Mouse (Mus musculus) liver, embryonic 12.5 days (tissue): Measurements from ENCODE around the gene Rbbp8nl. TPM values are rescaled to one million over a fixed set of nuclear protein-coding genes. Genes with fewer than 3 reads are reported as not detected.

ENCODE experiments used
- ATAC-seq: fragments of 200-750 bp; cut with Nextera tagmentation; 2 replicates; pipeline ENCODE4 v1.8.0; 2017; ENCODE audit warnings: moderate number of reproducible peaks, mild to moderate bottlenecking, moderate library complexity
- H3K27ac ChIP-seq: fragments of 300-500 bp; sonication (generic); 2 replicates; pipeline ENCODE4 v1.5.1; 2016; ENCODE audit warnings: mild to moderate bottlenecking
- H3K27me3 ChIP-seq: fragments of 300-500 bp; sonication (generic); replicated peaks from 2 replicates; pipeline ENCODE4 v1.6.1; 2016; ENCODE audit warnings: mild to moderate bottlenecking, moderate library complexity
- H3K36me3 ChIP-seq: fragments of 300-500 bp; sonication (generic); 2 replicates; pipeline ENCODE4 v1.6.1; 2016; ENCODE audit warnings: mild to moderate bottlenecking, moderate library complexity
- H3K4me1 ChIP-seq: fragments of 300-500 bp; sonication (generic); 2 replicates; pipeline ENCODE4 v1.6.1; 2016
- H3K4me2 ChIP-seq: fragments of 300-500 bp; sonication (generic); 2 replicates; pipeline ENCODE4 v1.6.1; 2016; ENCODE audit warnings: mild to moderate bottlenecking, moderate library complexity
- H3K4me3 ChIP-seq: fragments of 300-500 bp; sonication (generic); 2 replicates; pipeline ENCODE4 v1.5.1; 2016; ENCODE audit warnings: mild to moderate bottlenecking, moderate library complexity
- H3K9ac ChIP-seq: fragments of 300-500 bp; sonication (generic); 2 replicates; pipeline ENCODE4 v1.6.1; 2016; ENCODE audit warnings: mild to moderate bottlenecking, moderate library complexity
- H3K9me3 ChIP-seq: fragments of 300-500 bp; sonication (generic); replicated peaks from 2 replicates; pipeline ENCODE4 v1.6.1; 2016; ENCODE audit warnings: mild to moderate bottlenecking, moderate library complexity
- WGBS: fragments of 180-500 bp; shearing (Covaris S2); methylation state at CpG from one replicate; pipeline ENCODE4 v1.1.7; 2016; ENCODE audit not compliant: insufficient replicate concordance; 5-methylcytosine and 5-hydroxymethylcytosine counted together
- polyA plus RNA-seq: library from polyadenylated mRNA; unstranded; fragments of >200 nt; fragmentation: Nextera tagmentation; extraction: Ambion mirVana; gene quantifications from 2 replicates; pipeline ENCODE4 v1.2.1, GENCODE M21; 2016

The Rbbp8nl gene
- polyA plus RNA-seq, 1 experiment from 2014 or later = not detected

DNA sequence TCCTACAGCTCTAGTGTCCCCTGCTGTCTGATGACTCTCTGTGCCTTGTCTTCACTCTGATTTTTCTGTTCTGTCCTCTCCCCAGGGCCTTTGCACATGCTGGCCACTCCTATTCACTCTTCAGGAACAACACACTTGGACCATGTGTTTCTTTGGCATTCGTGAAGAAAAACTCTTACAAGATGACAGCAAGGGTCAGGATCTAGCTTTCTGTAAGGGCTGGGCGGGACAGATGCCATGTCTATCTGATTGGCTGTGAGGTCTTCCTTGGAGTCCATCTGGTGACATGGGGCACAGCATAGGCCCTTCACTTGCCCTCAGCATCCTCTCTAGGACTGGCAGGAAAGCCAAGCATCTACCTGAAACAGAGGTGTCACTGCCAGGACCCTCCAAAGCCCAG, 16.3 kb upstream of the Rbbp8nl start:
- Histone ChIP-seq H3K27ac (no peak overlapping the region), H3K36me3 (no peaks in the 10 kb centered on the region), H3K4me2 (no peak overlapping the region), H3K27me3 (0 out of 2 replicates have a peak, but pooled peaks cover 16% of the 10 kb centered on the region), H3K4me3 (no peak overlapping the region), H3K9me3 (no peaks in the 10 kb centered on the region), H3K4me1 (peaks cover 5% of the 10 kb centered on the region), H3K9ac (no peak overlapping the region)
- 42% methylated on average over 2 of the region's 2 CpGs for WGBS
- ATAC-seq = no peak

DNA sequence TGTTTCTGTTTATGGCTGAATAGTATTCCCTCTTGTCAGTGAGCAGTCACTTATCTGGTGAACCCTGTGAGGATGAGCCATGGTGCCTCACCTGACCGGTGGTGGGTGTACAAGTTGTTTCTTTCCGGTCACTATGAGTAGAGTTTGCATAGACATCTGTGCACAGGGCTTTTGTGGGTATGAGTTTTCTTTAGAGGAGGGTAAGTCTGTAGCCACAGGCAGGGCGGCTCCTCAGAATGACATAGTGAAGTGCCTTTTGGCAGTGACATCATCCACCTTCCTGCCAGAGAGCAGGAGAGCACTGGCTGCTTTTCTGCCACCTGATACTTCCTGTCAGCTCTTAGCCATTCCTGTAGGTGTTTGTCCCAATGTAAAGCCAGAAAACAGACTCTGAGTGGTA, 15.8 kb upstream of the Rbbp8nl start:
- ATAC-seq = no peak
- WGBS = 51% methylated on average over 3 of the region's 3 CpGs
- H3K9ac ChIP-seq = no peak overlapping the region
- H3K4me2 ChIP-seq = no peak overlapping the region
- H3K9me3 ChIP-seq = no peaks in the 10 kb centered on the region
- no peaks in the 10 kb centered on the region for H3K36me3 ChIP-seq
- peaks cover 11% of the 10 kb centered on the region for H3K4me1 ChIP-seq
- 0 out of 2 replicates have a peak, but pooled peaks cover 17% of the 10 kb centered on the region for H3K27me3 ChIP-seq
- H3K27ac ChIP-seq = no peak overlapping the region
- H3K4me3 ChIP-seq = no peak overlapping the region

DNA sequence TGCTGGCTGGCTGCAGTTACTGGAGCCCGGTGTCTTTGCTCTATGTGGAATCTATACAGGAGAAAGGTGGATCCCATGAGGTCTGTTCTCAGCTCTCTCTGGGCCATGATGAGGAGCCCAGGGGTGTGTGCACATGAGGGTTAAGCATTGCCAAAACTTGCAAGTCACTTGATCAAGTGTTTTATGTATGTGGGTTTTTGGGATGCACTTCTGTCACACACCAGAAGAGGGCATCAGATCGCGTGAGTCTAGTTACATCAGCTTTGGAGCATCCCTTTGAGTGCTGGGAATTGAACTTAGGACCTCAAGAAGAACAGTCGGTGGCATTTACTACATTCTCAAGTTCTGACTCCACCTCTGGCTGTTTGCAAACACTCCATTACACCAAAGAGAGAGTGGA, 14.9 kb upstream of the Rbbp8nl start:
- Histone ChIP-seq H3K4me2 (no peak overlapping the region), H3K27me3 (0 out of 2 replicates have a peak, but pooled peaks cover 19% of the 10 kb centered on the region), H3K9me3 (no peaks in the 10 kb centered on the region), H3K4me1 (peaks cover 18% of the 10 kb centered on the region), H3K4me3 (no peak overlapping the region), H3K27ac (no peak overlapping the region), H3K9ac (no peak overlapping the region), H3K36me3 (no peaks in the 10 kb centered on the region)
- WGBS = 41% methylated on average over 4 of the region's 4 CpGs
- ATAC-seq = no peak

DNA sequence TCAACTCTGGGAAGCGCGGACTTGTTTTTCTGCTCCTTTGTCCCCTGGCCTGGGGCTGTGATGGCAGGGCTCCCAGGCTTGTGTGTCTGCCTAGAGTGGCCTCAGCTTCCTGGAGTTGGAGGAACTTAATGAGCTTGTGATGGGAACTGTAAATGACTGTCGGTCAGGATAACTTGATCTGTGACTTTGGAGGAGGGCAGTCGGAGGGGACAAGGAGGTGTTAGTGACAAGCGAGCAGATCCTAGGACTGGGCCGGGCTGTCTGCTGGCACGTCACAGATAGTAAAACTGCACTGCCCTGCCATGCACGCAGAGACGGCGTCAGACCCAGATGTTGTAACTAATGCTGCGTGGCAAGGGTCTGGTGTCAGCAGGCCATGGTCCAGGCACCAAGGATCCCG, 13.8 kb upstream of the Rbbp8nl start:
- WGBS = 68% methylated on average over 12 of the region's 12 CpGs
- Histone ChIP-seq H3K36me3 (no peaks in the 10 kb centered on the region), H3K27ac (no peak overlapping the region), H3K4me1 (peaks cover 18% of the 10 kb centered on the region), H3K9me3 (no peaks in the 10 kb centered on the region), H3K4me3 (no peak overlapping the region), H3K27me3 (0 out of 2 replicates have a peak, but pooled peaks cover 16% of the 10 kb centered on the region), H3K4me2 (no peak overlapping the region), H3K9ac (no peak overlapping the region)
- ATAC-seq = no peak

DNA sequence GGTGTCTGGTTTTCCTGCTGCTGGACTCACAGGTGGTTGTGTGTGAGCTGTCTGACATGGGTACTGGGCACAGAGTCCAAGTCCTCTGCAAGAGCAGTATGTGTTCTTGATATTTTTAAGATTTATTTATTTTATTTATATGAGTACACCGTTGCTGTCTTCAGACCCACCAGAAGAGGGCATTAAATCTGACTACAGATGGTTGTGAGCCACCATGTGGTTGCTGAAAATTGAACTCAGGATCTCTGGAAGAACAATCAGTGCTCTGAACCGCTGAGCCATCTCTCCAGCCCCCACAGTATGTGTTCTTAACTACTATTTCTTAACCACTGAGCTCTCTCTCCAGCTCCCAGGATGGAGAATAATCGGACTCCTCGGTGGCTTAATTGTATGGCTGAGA, 12.5 kb upstream of the Rbbp8nl start:
- H3K4me1 ChIP-seq = peaks cover 18% of the 10 kb centered on the region
- H3K4me2 ChIP-seq = no peak overlapping the region
- H3K9me3 ChIP-seq = no peaks in the 10 kb centered on the region
- no peak overlapping the region for H3K4me3 ChIP-seq
- 0 out of 2 replicates have a peak, but pooled peaks cover 12% of the 10 kb centered on the region for H3K27me3 ChIP-seq
- no peak for ATAC-seq
- no peak overlapping the region for H3K9ac ChIP-seq
- H3K36me3 ChIP-seq = no peaks in the 10 kb centered on the region
- WGBS = 69% methylated on average over 4 of the region's 4 CpGs
- H3K27ac ChIP-seq = no peak overlapping the region

DNA sequence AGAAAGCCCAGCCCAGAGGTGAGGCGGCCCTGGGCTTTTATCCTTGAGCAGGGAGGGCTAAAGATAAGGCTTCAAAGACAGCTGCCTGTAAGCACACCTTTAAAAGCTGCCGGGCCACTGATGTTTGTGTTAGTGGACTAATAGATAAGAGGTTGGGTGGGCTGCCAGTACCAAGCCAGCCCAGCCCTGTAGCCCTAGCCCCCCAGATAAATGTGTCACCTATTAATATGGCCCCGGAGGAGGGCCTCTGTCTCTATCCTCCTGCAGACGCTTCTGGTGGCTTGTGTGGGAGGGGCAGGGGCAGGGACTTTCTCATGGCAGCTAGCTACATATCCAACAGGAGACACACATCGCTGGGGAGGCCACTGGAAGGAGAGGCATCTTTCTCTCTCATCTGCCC, 11.1 kb upstream of the Rbbp8nl start:
- Histone ChIP-seq H3K9ac (no peak overlapping the region; the same call in 1 of the 2 replicates), H3K4me1 (peaks cover 18% of the 10 kb centered on the region), H3K4me3 (no peak overlapping the region), H3K36me3 (no peaks in the 10 kb centered on the region), H3K4me2 (no peak overlapping the region), H3K27me3 (0 out of 2 replicates have a peak, but pooled peaks cover 8% of the 10 kb centered on the region), H3K9me3 (no peaks in the 10 kb centered on the region), H3K27ac (no peak overlapping the region)
- 8% methylated on average over 5 of the region's 5 CpGs for WGBS
- peak; percentile 65 for ATAC-seq

DNA sequence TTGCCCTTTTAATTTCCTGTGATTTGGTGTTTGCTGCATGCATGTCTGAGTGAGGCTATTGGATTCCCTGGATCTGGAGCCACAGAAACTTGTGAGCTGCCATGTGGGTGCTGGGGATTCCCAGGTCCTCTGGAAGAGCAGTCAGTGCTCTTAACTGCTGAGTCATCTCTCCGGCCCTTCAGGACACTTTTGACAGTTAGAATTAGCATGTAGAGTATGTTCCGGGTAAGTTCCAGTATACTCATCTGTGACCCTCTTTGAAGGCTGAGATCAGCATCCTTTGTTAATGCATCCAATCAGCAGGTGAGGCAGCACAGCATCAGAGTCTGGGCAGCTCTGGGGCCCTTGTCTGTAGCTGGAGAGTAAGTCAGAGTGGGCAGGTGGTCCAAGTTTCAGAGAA, 10.6 kb upstream of the Rbbp8nl start:
- Histone ChIP-seq H3K4me1 (peaks cover 18% of the 10 kb centered on the region), H3K27ac (no peak overlapping the region), H3K36me3 (no peaks in the 10 kb centered on the region), H3K27me3 (0 out of 2 replicates have a peak, but pooled peaks cover 8% of the 10 kb centered on the region), H3K4me3 (no peak overlapping the region), H3K4me2 (no peak overlapping the region), H3K9ac (no peak overlapping the region; the same call in 1 of the 2 replicates), H3K9me3 (no peaks in the 10 kb centered on the region)
- 36% methylated on average over 2 of the region's 2 CpGs for WGBS
- no peak for ATAC-seq

DNA sequence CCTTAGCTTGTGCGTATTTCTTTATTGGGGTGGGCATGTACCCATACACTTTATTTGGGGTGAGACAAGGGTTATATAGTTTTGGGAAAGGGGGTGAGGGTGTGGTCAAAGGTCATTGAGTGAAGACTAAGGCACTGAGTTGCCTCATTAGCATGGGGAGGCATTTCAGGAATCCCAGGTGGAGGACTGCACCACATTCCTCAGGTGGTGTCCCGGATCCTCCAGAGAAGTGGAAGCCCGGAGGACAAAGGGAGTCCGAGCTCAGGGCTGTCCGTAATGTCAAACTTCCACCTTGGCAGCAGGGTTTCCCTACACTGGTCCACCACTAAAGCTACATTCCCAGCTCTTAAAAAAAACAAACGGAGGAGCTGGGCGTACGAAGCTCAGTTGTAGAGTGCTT, 3.2 kb upstream of the Rbbp8nl start:
- no peak overlapping the region for H3K4me3 ChIP-seq
- no peak overlapping the region for H3K4me2 ChIP-seq
- no peak for ATAC-seq
- H3K9me3 ChIP-seq = no peaks in the 10 kb centered on the region
- H3K27me3 ChIP-seq = no peaks in the 10 kb centered on the region; the same call in 1 of the 2 replicates
- H3K9ac ChIP-seq = no peak overlapping the region
- WGBS = 69% methylated on average over 8 of the region's 8 CpGs
- peaks cover 2% of the 10 kb centered on the region; the same call in 1 of the 2 replicates for H3K4me1 ChIP-seq
- no peaks in the 10 kb centered on the region for H3K36me3 ChIP-seq
- H3K27ac ChIP-seq = no peak overlapping the region

DNA sequence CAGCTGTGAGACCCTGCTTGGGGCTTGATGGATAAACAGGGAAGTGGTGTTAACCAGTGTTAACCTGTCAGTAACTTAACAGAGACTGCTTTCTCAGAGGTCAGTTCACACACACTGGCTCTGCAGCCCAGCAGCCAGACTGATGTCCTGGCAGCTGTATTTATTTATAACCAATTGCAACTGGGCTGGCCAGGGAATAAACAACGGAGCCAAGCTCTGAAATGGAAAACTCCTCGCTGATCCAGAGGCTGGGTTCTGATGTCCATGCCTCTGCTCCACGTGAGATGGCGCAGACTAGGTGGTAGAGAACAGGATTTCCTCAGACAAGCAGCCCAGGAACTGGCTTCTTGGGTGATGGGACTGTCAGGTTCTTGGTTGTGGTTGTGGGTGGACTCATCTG, 2.3 kb upstream of the Rbbp8nl start:
- Histone ChIP-seq H3K27ac (no peak overlapping the region), H3K9me3 (no peaks in the 10 kb centered on the region)

DNA sequence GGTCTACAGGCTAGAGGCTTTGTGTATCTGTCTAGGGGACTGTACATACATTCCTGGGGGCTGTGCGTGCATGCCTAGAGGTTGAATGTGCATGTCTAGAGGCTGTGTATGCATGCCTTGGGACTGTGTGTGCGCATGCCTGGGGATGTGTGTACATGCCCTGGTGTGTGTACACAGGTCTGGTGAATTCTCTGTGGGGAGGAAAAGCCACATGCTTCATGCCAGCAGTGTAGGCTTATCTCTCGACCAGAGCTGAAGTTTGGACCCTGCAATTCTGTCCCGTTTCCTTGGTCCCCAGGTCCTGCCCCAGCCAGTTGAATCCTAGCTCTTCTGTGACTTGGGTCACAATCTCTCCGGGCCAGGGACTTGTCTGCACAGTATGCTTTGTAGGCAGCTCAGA, 1.9 kb upstream of the Rbbp8nl start:
- 52% methylated on average over 5 of the region's 5 CpGs for WGBS
- H3K27ac ChIP-seq = no peak overlapping the region

More for the DNA sequence above, 2.3 kb upstream of the Rbbp8nl start:
- Histone ChIP-seq H3K36me3 (no peaks in the 10 kb centered on the region), H3K9ac (no peak overlapping the region), H3K4me2 (no peak overlapping the region), H3K27me3 (no peaks in the 10 kb centered on the region; the same call in 1 of the 2 replicates), H3K4me1 (peaks cover 2% of the 10 kb centered on the region; the same call in 1 of the 2 replicates), H3K4me3 (no peak overlapping the region)
- no peak for ATAC-seq
- 60% methylated on average over 4 of the region's 4 CpGs for WGBS

DNA sequence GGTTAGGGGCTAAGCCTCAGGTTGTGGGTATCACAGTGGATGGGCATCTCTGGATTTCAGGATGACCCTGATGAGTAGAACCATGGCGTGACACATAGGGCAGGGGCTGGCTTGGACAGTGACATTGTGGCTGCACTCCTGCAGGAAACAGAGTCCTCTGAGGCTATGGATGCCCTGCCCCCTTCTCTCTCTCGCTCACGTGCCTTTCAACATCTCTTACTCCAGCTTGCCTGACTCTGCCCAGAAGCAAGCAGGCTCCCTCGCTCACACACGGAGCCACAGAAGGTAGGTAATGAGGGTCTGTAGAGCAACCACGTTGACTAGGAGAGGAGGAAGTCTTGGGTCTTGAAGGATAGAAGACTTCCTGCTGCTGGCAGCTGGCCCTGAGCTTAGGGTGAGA, 824 bp upstream of the Rbbp8nl start:
- Histone ChIP-seq H3K36me3 (no peaks in the 10 kb centered on the region), H3K9ac (no peak overlapping the region), H3K4me3 (no peak overlapping the region), H3K4me1 (peaks cover 2% of the 10 kb centered on the region; the same call in 1 of the 2 replicates), H3K9me3 (no peaks in the 10 kb centered on the region), H3K27ac (no peak overlapping the region), H3K4me2 (no peak overlapping the region), H3K27me3 (no peaks in the 10 kb centered on the region; the same call in none of the 2 replicates)
- WGBS = 25% methylated on average over 6 of the region's 6 CpGs
- ATAC-seq = no peak

More for the DNA sequence above, 1.9 kb upstream of the Rbbp8nl start:
- 0 out of 2 replicates have a peak, but pooled peaks have one; percentile 16 for ATAC-seq
- Histone ChIP-seq H3K9ac (no peak overlapping the region), H3K4me1 (peaks cover 2% of the 10 kb centered on the region; the same call in 1 of the 2 replicates), H3K27me3 (no peaks in the 10 kb centered on the region; the same call in 1 of the 2 replicates), H3K4me2 (no peak overlapping the region), H3K36me3 (no peaks in the 10 kb centered on the region), H3K9me3 (no peaks in the 10 kb centered on the region), H3K4me3 (no peak overlapping the region)

DNA sequence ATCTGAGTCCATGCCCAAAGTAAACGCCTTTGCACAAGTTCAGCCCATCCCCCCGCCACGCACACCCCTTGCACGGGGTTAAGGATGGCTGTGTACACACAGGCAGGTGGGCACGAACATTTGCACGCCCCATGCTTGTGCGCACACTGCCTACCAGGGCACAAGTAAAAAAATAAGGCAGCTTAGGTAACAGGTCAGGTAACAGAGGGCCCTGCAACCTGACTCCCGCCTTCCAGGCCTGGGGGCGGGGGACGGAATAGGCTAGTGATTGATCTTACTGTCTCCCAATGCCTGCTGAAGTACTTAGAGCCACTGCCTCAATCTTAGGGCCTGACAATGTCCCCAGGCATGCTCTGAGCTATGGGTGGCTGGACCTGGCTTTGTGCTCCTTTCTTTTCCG, 713 bp downstream of the Rbbp8nl start:
- no peak overlapping the region for H3K4me2 ChIP-seq
- H3K36me3 ChIP-seq = no peaks in the 10 kb centered on the region
- H3K4me1 ChIP-seq = peaks cover 2% of the 10 kb centered on the region; the same call in 1 of the 2 replicates
- H3K27me3 ChIP-seq = peaks cover 7% of the 10 kb centered on the region
- 53% methylated on average over 11 of the region's 11 CpGs for WGBS
- no peaks in the 10 kb centered on the region for H3K9me3 ChIP-seq
- H3K27ac ChIP-seq = no peak overlapping the region
- H3K4me3 ChIP-seq = no peak overlapping the region
- H3K9ac ChIP-seq = no peak overlapping the region
- ATAC-seq = no peak

DNA sequence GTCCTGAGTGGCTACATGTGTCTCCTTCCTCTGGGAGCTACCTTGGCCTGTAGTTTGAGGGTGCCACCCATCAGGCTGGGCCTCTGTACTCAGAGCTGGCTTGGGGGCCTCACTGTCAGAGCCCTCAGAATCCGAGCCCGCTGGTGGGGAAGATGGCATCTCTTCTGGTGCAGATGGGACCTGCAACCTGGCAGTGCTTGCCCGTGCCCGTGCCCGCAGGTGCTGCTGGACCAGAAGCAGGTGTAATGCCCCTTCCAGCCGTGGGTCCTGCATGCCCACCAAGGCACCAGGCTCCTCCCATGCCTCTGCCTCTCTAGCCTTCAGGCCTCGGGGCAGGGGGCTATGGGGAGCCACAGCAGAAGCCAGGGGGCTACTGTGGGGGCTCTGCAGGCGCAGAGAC, 10.4 kb downstream of the Rbbp8nl start:
- Histone ChIP-seq H3K27ac (no peak overlapping the region), H3K9me3 (no peaks in the 10 kb centered on the region), H3K4me1 (peaks cover 31% of the 10 kb centered on the region), H3K36me3 (no peaks in the 10 kb centered on the region), H3K9ac (no peak overlapping the region), H3K27me3 (peaks cover 30% of the 10 kb centered on the region), H3K4me2 (no peak overlapping the region), H3K4me3 (no peak overlapping the region)
- 68% methylated on average over 8 of the region's 8 CpGs for WGBS
- ATAC-seq = no peak
